Mouse (Mus musculus) stomach, postnatal 0 days (tissue): ENCODE results near the gene Mosmo. TPM values are rescaled to one million over a fixed set of nuclear protein-coding genes. Genes with fewer than 3 reads are reported as not detected.

ENCODE experiments used
- ATAC-seq: fragments of 200-750 bp; cut with Nextera tagmentation; 2 replicates; pipeline ENCODE4 v1.8.0; 2017; ENCODE audit not compliant: low FRiP score, low TSS enrichment
- DNase-seq: peaks from one replicate; pipeline ENCODE4 v3.0.0-alpha.2; 2016; ENCODE audit warnings: low spot score
- H3K27ac ChIP-seq: fragments of 300-500 bp; sonication (generic); replicated peaks from 2 replicates; pipeline ENCODE4 v1.5.1; 2014; ENCODE audit warnings: mild to moderate bottlenecking, control low read depth
- H3K27me3 ChIP-seq: fragments of 300-500 bp; sonication (generic); 2 replicates; pipeline ENCODE4 v1.6.1; 2014; ENCODE audit warnings: low read length; ENCODE audit not compliant: control insufficient read depth, insufficient read depth
- H3K36me3 ChIP-seq: fragments of 300-500 bp; sonication (generic); 2 replicates; pipeline ENCODE4 v1.6.1; 2014; ENCODE audit warnings: low read length, mixed read lengths; ENCODE audit not compliant: control insufficient read depth, insufficient read depth
- H3K4me1 ChIP-seq: fragments of 300-500 bp; sonication (generic); replicated peaks from 2 replicates; pipeline ENCODE4 v1.6.1; 2014; ENCODE audit warnings: antibody characterized with exemption; ENCODE audit not compliant: control insufficient read depth, insufficient read depth
- H3K4me2 ChIP-seq: fragments of 300-500 bp; sonication (generic); replicated peaks from 2 replicates; pipeline ENCODE4 v1.6.1; 2014; ENCODE audit warnings: low read depth, mild to moderate bottlenecking, control low read depth, moderate library complexity
- H3K4me3 ChIP-seq: fragments of 300-500 bp; sonication (generic); 2 replicates; pipeline ENCODE4 v1.5.1; 2014; ENCODE audit warnings: low read depth, low read length, control low read depth
- H3K9ac ChIP-seq: fragments of 300-500 bp; sonication (generic); 2 replicates; pipeline ENCODE4 v1.6.1; 2014; ENCODE audit warnings: mild to moderate bottlenecking, low read length, control low read depth, mixed read lengths
- H3K9me3 ChIP-seq: fragments of 300-500 bp; sonication (generic); 2 replicates; pipeline ENCODE4 v1.6.1; 2016; ENCODE audit warnings: low read length; ENCODE audit not compliant: control insufficient read depth
- CTCF ChIP-seq: IDR thresholded peaks from 2 replicates; pipeline ENCODE4 v1.5.1; 2016; ENCODE audit warnings: antibody characterized with exemption, low read depth, mild to moderate bottlenecking, moderate library complexity
- EP300 ChIP-seq: optimal IDR thresholded peaks from 2 replicates; pipeline ENCODE3; 2016; ENCODE audit warnings: antibody characterized with exemption
- WGBS: fragments of 180-500 bp; shearing (Covaris S2); extraction: QIAGEN DNeasy Blood & Tissue Kit; methylation state at CpG from one replicate; pipeline ENCODE4 v1.1.7; 2014; 5-methylcytosine and 5-hydroxymethylcytosine counted together
- polyA plus RNA-seq: library from polyadenylated mRNA; unstranded; fragments of >200 nt; fragmentation: Nextera tagmentation; extraction: Ambion mirVana; gene quantifications from 2 replicates; pipeline ENCODE4 v1.2.1, GENCODE M21; 2015

The Mosmo gene
- polyA plus RNA-seq, 1 experiment from 2014 or later = 6.9 TPM

- Histone ChIP-seq H3K27ac (no peak overlapping the region), H3K9me3 (no peaks in the 10 kb centered on the region), H3K4me2 (no peak overlapping the region), H3K4me1 (no peaks in the 10 kb centered on the region), H3K27me3 (no peaks in the 10 kb centered on the region), H3K36me3 (no peaks in the 10 kb centered on the region), H3K9ac (no peak overlapping the region), H3K4me3 (no peak overlapping the region)
- TF ChIP-seq CTCF (no peak), EP300 (no peak)
- 79% methylated on average over 7 of the region's 7 CpGs for WGBS
- no peak for ATAC-seq
- DNase-seq = no peak
Observed at GRCm38 (mm10) chr7:120751906-120752305, 74.5 kb downstream of the Mosmo start.

- Histone ChIP-seq H3K9me3 (no peaks in the 10 kb centered on the region), H3K36me3 (no peaks in the 10 kb centered on the region), H3K4me3 (no peak overlapping the region), H3K4me2 (no peak overlapping the region), H3K4me1 (no peaks in the 10 kb centered on the region), H3K27ac (no peak overlapping the region), H3K9ac (no peak overlapping the region), H3K27me3 (no peaks in the 10 kb centered on the region)
- ATAC-seq (peak; percentile 84; the same call in 1 of the 2 replicates), DNase-seq (peak; percentile 87)
- 3% methylated on average over 5 of the region's 5 CpGs for WGBS
- TF ChIP-seq EP300 = no peak
- TF ChIP-seq CTCF = peak; percentile 92
Observed at GRCm38 (mm10) chr7:120754671-120755070, 77.3 kb downstream of the Mosmo start.

GRCm38 (mm10) chr7:120767369-120767768 is 90.0 kb downstream of the Mosmo start:
- TF ChIP-seq EP300 (no peak), CTCF (no peak)
- H3K9ac ChIP-seq = no peak overlapping the region
- ATAC-seq = no peak
- H3K4me2 ChIP-seq = no peak overlapping the region
- H3K9me3 ChIP-seq = no peaks in the 10 kb centered on the region
- H3K4me1 ChIP-seq = no peaks in the 10 kb centered on the region
- WGBS = 4% methylated on average over 1 of the region's 1 CpGs
- no peaks in the 10 kb centered on the region for H3K36me3 ChIP-seq
- DNase-seq = no peak
- no peaks in the 10 kb centered on the region for H3K27me3 ChIP-seq
- no peak overlapping the region for H3K4me3 ChIP-seq
- H3K27ac ChIP-seq = no peak overlapping the region

DNA sequence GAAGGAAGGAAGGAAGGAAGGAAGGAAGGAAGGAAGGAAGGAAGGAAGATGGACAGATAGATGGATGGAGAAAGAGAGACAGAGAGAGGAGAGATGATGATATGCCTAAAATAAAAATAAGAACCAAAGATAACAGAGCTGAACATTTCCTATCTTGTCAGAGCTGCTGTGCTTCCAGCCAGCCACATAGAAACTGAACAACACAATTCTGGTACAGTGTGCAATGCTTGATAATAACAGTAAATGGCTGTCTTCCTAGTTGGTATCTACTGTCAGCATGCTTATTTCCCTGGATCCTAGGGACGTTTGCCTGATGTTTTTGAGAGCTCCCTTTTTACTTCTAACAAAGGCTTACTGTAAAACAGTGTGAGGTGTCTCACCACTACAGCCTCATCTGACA is 94.0 kb downstream of the Mosmo start:
- H3K4me3 ChIP-seq = no peak overlapping the region
- TF ChIP-seq EP300 = no peak
- TF ChIP-seq CTCF = no peak
- H3K9ac ChIP-seq = no peak overlapping the region
- H3K27ac ChIP-seq = no peak overlapping the region
- H3K4me2 ChIP-seq = no peak overlapping the region
- 43% methylated on average over 1 of the region's 1 CpGs for whole genome bisulfite sequencing
- no peaks in the 10 kb centered on the region for H3K36me3 ChIP-seq
- DNase-seq (no peak), ATAC-seq (no peak)
- no peaks in the 10 kb centered on the region for H3K27me3 ChIP-seq
- H3K4me1 ChIP-seq = no peaks in the 10 kb centered on the region
- no peaks in the 10 kb centered on the region for H3K9me3 ChIP-seq

- 35% methylated on average over 2 of the region's 2 CpGs for WGBS
- Histone ChIP-seq H3K9me3 (no peaks in the 10 kb centered on the region), H3K4me2 (no peak overlapping the region), H3K4me3 (no peak overlapping the region), H3K27me3 (no peaks in the 10 kb centered on the region), H3K9ac (no peak overlapping the region), H3K36me3 (no peaks in the 10 kb centered on the region), H3K27ac (no peak overlapping the region), H3K4me1 (no peaks in the 10 kb centered on the region)
- no peak for ATAC-seq
- no peak for DNase-seq
- TF ChIP-seq EP300 (no peak), CTCF (no peak)
Observed at GRCm38 (mm10) chr7:120778012-120778411, 100.6 kb downstream of the Mosmo start.

Other genes starting within 250 kb of the Mosmo start
- 191 and 193 TPM in 2 replicates for gene Uqcrc2, start 42.4 kb upstream of the Mosmo start, polyA plus RNA-seq
- gene Pdzd9, start 7.3 kb upstream of the Mosmo start, polyA plus RNA-seq = 0.25 and 0.27 TPM in 2 replicates
- gene Vwa3a, start 61.7 kb downstream of the Mosmo start, polyA plus RNA-seq = 0.21 and 0.29 TPM in 2 replicates
- not detected in 2 replicates for gene Gm5737, start 134.7 kb downstream of the Mosmo start, polyA plus RNA-seq
- gene Eef2k, start 165.2 kb downstream of the Mosmo start, polyA plus RNA-seq = 39.9 and 42.0 TPM in 2 replicates
- 16.1 and 17.7 TPM in 2 replicates for gene Polr3e, start 240.1 kb downstream of the Mosmo start, polyA plus RNA-seq